Mouse (Mus musculus) olfactory bulb, adult 2 months (tissue): ENCODE measurements around the gene Grpel1. TPM values are rescaled to one million over a fixed set of nuclear protein-coding genes. Genes with fewer than 3 reads are reported as not detected.

Experiments used
- H3K27ac ChIP-seq: fragments of 200-500 bp; 2 replicates; pipeline ENCODE4 v1.5.1; 2012; ENCODE audit warnings: low read depth, low read length; ENCODE audit not compliant: insufficient read depth
- H3K4me1 ChIP-seq: fragments of 200-500 bp; 2 replicates; pipeline ENCODE4 v1.6.1; 2012; ENCODE audit warnings: low read length; ENCODE audit not compliant: control insufficient read depth, insufficient read depth
- H3K4me3 ChIP-seq: fragments of 200-500 bp; 2 replicates; pipeline ENCODE4 v1.5.1; 2012; ENCODE audit warnings: mild to moderate bottlenecking, low read depth, low read length, moderate library complexity; ENCODE audit not compliant: insufficient read depth
- CTCF ChIP-seq: fragments of 200-500 bp; IDR thresholded peaks from 2 replicates; pipeline ENCODE4 v1.5.1; 2012; ENCODE audit warnings: low read depth, mild to moderate bottlenecking, low read length, moderate library complexity; ENCODE audit not compliant: insufficient read depth
- POLR2A ChIP-seq: fragments of 200-500 bp; IDR thresholded peaks from 2 replicates; pipeline ENCODE4 v1.6.1; 2012; ENCODE audit warnings: mild to moderate bottlenecking, low read depth, low read length, moderate library complexity; ENCODE audit not compliant: insufficient read depth
- WGBS: fragments of 180-500 bp; shearing (Covaris S2); methylation state at CpG from one replicate; pipeline ENCODE4 v1.1.7; 2018; 5-methylcytosine and 5-hydroxymethylcytosine counted together
- polyA plus RNA-seq: library from polyadenylated mRNA; stranded (reverse); fragments of >200 nt; gene quantifications from 2 replicates; pipeline ENCODE4 v1.2.4, GENCODE M21; 2012; ENCODE audit warnings: low replicate concordance; ENCODE audit not compliant: missing spikeins, insufficient read depth, insufficient read length

The Grpel1 gene
- polyA plus RNA-seq, 1 experiment, result not detected

DNA sequence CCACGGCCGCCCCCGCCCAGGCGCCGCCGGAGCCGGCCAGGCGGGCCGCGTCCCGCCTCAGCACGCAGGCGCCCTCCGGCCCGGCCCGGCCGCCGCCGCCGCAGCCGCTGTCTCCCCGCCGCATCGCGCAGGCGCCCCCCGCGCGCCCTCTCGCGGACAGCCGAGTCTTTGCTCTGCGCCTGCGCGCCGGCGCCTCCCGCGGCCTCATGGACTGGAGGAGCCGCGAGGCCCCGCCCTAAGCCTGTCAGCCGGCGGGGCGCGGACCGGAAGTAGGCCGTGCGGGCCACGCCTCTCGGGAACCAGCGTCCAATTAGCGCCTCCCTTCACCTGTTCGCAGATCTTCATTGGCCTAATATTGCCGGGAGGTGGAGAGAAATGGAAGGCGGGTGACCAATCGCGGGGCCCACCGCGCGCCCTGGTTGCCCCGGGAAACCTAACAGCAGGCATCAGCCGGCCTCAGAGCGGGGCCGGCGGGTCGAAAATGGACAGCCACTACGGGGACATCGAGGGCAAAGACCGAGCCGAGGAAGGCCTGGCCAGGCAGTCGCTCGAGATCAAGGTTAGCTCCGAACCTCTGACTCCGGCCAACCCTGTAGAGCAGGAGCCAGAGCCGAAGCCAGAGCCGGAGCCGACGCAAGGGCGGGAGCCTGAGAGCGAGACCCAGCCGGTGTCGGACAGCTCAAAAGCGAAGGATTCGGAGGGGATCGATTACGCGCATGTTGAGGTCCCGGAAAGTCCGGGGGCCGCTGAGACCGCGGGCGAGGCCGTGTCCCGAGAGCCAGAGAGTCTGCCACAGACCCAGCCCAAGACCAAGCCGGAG, 19.6 kb downstream of the Grpel1 start, which contains the start of the genes Tada2b and Ccdc96:
TSS of gene Tada2b (minus strand) at position 115 of the 820 bp plus-strand sequence.
TSS of gene Ccdc96 (plus strand) at position 418 of the 820 bp plus-strand sequence.
- peaks cover 28% of the 10 kb centered on the region for H3K4me1 ChIP-seq
- H3K4me3 ChIP-seq, result peak within 1 kb of the TSS; percentile 94
- TF ChIP-seq POLR2A (peak; percentile 50), CTCF (peak; percentile 46; the same call in 1 of the 2 replicates)
- H3K27ac ChIP-seq, result peak within 1 kb of the TSS; percentile 27
- 14% methylated on average over 97 of the region's 97 CpGs for WGBS

DNA sequence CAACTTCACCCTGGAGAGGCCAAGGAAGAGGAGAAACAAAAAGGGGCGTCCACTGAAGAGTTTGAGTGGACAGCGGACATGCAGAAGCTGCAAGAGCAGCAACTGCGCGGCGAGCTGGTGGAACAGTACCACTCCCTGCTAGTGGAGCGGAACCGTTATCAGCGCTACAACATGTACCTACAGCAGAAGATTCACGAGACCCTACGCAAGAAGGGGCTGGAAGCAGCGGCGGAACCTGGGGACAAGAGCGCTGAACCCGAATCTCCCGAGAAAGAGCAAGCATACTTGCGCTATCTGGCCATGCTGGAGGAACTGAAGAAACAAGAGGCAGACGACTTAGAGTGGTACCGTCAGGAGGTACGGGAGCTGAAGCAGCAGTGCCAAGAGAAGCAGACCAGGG, 20.5 kb downstream of the Grpel1 start:
- no peak for TF ChIP-seq CTCF
- TF ChIP-seq POLR2A, result no peak
- 57% methylated on average over 19 of the region's 19 CpGs for WGBS
- peaks cover 24% of the 10 kb centered on the region for H3K4me1 ChIP-seq
- H3K27ac ChIP-seq, result no peak overlapping the region
- H3K4me3 ChIP-seq, result peak overlapping the region; percentile 59; the same call in 1 of the 2 replicates

GRCm38 (mm10) chr5:36489225-36489624, 24.4 kb downstream of the Grpel1 start:
- H3K27ac ChIP-seq, result no peak overlapping the region
- 42% methylated on average over 2 of the region's 2 CpGs for WGBS
- no peak overlapping the region for H3K4me3 ChIP-seq
- TF ChIP-seq POLR2A, result no peak
- TF ChIP-seq CTCF, result no peak
- peaks cover 10% of the 10 kb centered on the region for H3K4me1 ChIP-seq

- no peaks in the 10 kb centered on the region; the same call in 1 of the 2 replicates for H3K4me1 ChIP-seq
- H3K27ac ChIP-seq, result no peak overlapping the region
- TF ChIP-seq POLR2A (no peak), CTCF (no peak)
- no peak overlapping the region for H3K4me3 ChIP-seq
- WGBS, result 86% methylated on average over 6 of the region's 6 CpGs
Observed at GRCm38 (mm10) chr5:36493919-36494318, 29.1 kb downstream of the Grpel1 start.

- no peak overlapping the region for H3K27ac ChIP-seq
- no peak for TF ChIP-seq CTCF
- H3K4me1 ChIP-seq, result no peaks in the 10 kb centered on the region; the same call in 1 of the 2 replicates
Observed at GRCm38 (mm10) chr5:36494709-36495108, 29.9 kb downstream of the Grpel1 start.

GRCm38 (mm10) chr5:36505235-36505634, 40.4 kb downstream of the Grpel1 start:
- H3K4me3 ChIP-seq, result no peak overlapping the region
- H3K27ac ChIP-seq, result no peak overlapping the region
- TF ChIP-seq POLR2A (no peak), CTCF (no peak)
- no peaks in the 10 kb centered on the region for H3K4me1 ChIP-seq
- 89% methylated on average over 7 of the region's 7 CpGs for whole genome bisulfite sequencing

More at GRCm38 (mm10) chr5:36494709-36495108, 29.9 kb downstream of the Grpel1 start:
- 88% methylated on average over 9 of the region's 9 CpGs for WGBS
- no peak overlapping the region for H3K4me3 ChIP-seq

DNA sequence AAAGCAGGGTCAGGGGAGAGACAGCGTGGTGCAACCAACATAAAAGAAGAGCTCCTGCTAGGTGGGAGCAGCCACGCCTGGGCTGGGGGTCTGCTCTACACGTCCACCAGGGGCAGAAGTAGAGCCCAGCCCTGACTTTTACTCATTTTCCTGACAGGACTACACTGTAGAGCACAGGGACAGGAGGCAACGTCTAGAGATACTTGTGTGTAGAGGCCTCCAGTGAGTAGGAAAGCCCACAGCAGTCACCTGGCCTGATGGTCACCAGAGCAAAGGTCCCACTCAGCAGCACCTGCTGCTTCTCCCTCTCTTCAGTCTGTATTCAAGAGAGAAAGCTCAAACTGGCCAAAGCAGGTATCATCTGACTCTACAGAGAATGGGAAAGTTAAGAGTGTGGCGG, 40.8 kb downstream of the Grpel1 start:
- 77% methylated on average over 5 of the region's 5 CpGs for WGBS
- Histone ChIP-seq H3K4me3 (no peak overlapping the region), H3K4me1 (no peaks in the 10 kb centered on the region), H3K27ac (no peak overlapping the region)
- TF ChIP-seq POLR2A (no peak), CTCF (no peak)

- no peaks in the 10 kb centered on the region for H3K4me1 ChIP-seq
- H3K4me3 ChIP-seq, result no peak overlapping the region
- 90% methylated on average over 10 of the region's 10 CpGs for WGBS
- no peak overlapping the region for H3K27ac ChIP-seq
- TF ChIP-seq POLR2A (no peak), CTCF (no peak)
Observed at GRCm38 (mm10) chr5:36508351-36508750, 43.6 kb downstream of the Grpel1 start.

GRCm38 (mm10) chr5:36510956-36511355, 46.2 kb downstream of the Grpel1 start:
- 95% methylated on average over 2 of the region's 2 CpGs for WGBS

More at GRCm38 (mm10) chr5:36510956-36511355, 46.2 kb downstream of the Grpel1 start:
- H3K27ac ChIP-seq, result no peak overlapping the region
- no peak for TF ChIP-seq POLR2A
- no peak for TF ChIP-seq CTCF
- no peak overlapping the region for H3K4me3 ChIP-seq
- H3K4me1 ChIP-seq, result no peaks in the 10 kb centered on the region
